ENCODE assay signal across 7 mouse cellular contexts in the genomic region with DNA sequence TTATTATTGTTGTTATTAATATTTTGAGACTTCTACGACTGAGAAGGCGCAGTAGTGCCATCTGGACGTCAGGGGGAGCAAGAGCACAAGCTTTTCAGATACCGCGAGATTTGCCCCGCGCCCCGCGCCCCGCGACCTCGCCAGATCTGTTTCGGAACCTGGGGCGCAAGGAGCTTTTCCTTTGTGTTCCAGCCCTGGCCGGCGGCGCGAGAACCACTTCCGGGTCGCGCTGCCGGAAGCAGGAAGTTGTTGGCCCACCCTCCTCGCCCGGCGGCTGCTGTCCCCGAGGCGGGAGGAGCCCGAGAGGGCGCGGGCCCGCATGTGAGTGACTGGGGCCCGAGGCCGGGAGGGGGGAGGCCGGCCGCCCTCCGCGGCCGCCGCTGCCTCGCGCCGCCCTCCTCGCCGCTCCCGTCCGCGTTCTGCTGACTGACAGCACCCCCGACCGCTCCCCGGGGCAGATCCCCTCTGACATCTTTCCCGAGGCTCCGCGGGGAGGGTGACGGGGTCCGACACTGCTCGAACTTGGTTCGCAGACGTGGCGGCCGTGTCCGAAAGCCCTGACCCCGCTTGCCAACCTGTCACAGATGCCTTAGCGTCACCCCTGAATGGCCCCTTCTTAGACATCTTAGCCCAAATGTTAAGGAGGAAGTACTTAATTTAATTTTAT. TPM values are rescaled to one million over a fixed set of nuclear protein-coding genes. Genes with fewer than 3 reads are reported as not detected.
DNase-seq lines count a peak whose midpoint lies in the region; ATAC-seq lines count a peak whose summit lies in the region.

TSS of gene BC004004 (plus strand) at position 107 of the 667 bp plus-strand sequence.

- H3K9ac ChIP-seq in embryonic facial prominence, embryonic 11.5 days (replicated peaks; ENCODE audit: low read length): peak within 1 kb of the TSS; percentile 91
- peak within 1 kb of the TSS; percentile 92 for H3K9ac ChIP-seq in limb, embryonic 11.5 days (ENCODE audit: low read length)
- peak within 1 kb of the TSS; percentile 90 for H3K9ac ChIP-seq in midbrain, embryonic 14.5 days (replicated peaks; ENCODE audit: low read length)

- peaks cover 7% of the 10 kb centered on the region; the same call in 1 of the 2 replicates for H3K4me1 ChIP-seq in embryonic facial prominence, embryonic 11.5 days (ENCODE audit: control insufficient read depth, insufficient read depth, low read length)
- H3K4me1 ChIP-seq in limb, embryonic 11.5 days (ENCODE audit: control insufficient read depth, insufficient read depth, low read length): peaks cover 8% of the 10 kb centered on the region
- peaks cover 19% of the 10 kb centered on the region for H3K4me1 ChIP-seq in midbrain, embryonic 14.5 days (ENCODE audit: control insufficient read depth, insufficient read depth, low read length)

- ATAC-seq in embryonic facial prominence, embryonic 11.5 days (replicated peaks; ENCODE audit: insufficient number of reproducible peaks, low FRiP score, low TSS enrichment, low read depth): peak; percentile 79
- ATAC-seq in limb, embryonic 11.5 days (ENCODE audit: insufficient number of reproducible peaks, low FRiP score, low TSS enrichment, low read depth): peak; percentile 81
- peak; percentile 93 for ATAC-seq in midbrain, embryonic 14.5 days (ENCODE audit: low FRiP score, low TSS enrichment)

- peak; percentile 98 for DNase-seq in adrenal gland, postnatal 14 days
- peak; percentile 97 for DNase-seq in embryonic facial prominence, embryonic 11.5 days (ENCODE audit: low spot score)
- peak; percentile 100 for DNase-seq in heart, adult 11 months
- peak; percentile 94 for DNase-seq in kidney, adult 18-20 months
- peak; percentile 97 for DNase-seq in limb, embryonic 11.5 days (ENCODE audit: low spot score)
- DNase-seq in midbrain, embryonic 14.5 days: peak; percentile 98
- peak; percentile 92 to 93 for DNase-seq in spleen, adult 18-20 months

- H3K4me3 ChIP-seq in embryonic facial prominence, embryonic 11.5 days (ENCODE audit: low read depth, low read length): peak within 1 kb of the TSS; percentile 88
- peak within 1 kb of the TSS; percentile 87 for H3K4me3 ChIP-seq in limb, embryonic 11.5 days (ENCODE audit: low read depth, low read length)
- peak within 1 kb of the TSS; percentile 94 for H3K4me3 ChIP-seq in midbrain, embryonic 14.5 days (replicated peaks; ENCODE audit: low read depth, low read length)

- H3K27me3 ChIP-seq in embryonic facial prominence, embryonic 11.5 days (ENCODE audit: control insufficient read depth, insufficient read depth, low read length): no peaks in the 10 kb centered on the region
- no peaks in the 10 kb centered on the region for H3K27me3 ChIP-seq in limb, embryonic 11.5 days (ENCODE audit: control insufficient read depth, insufficient read depth, low read length)
- H3K27me3 ChIP-seq in midbrain, embryonic 14.5 days (ENCODE audit: control insufficient read depth, insufficient read depth, low read length): no peaks in the 10 kb centered on the region

- WGBS in embryonic facial prominence, embryonic 11.5 days: under 1% methylated on average over 58 of the region's 63 CpGs
- 0% methylated on average over 56 of the region's 63 CpGs for WGBS in limb, embryonic 11.5 days
- under 1% methylated on average over 58 of the region's 63 CpGs for WGBS in midbrain, embryonic 14.5 days

- no peaks in the 10 kb centered on the region for H3K36me3 ChIP-seq in embryonic facial prominence, embryonic 11.5 days (replicated peaks; ENCODE audit: control insufficient read depth, insufficient read depth, low read depth, low read length)
- no peaks in the 10 kb centered on the region for H3K36me3 ChIP-seq in limb, embryonic 11.5 days (ENCODE audit: control insufficient read depth, insufficient read depth, low read length)
- no peaks in the 10 kb centered on the region for H3K36me3 ChIP-seq in midbrain, embryonic 14.5 days (ENCODE audit: control insufficient read depth, insufficient read depth, low read length)

- H3K4me2 ChIP-seq in embryonic facial prominence, embryonic 11.5 days (ENCODE audit: low read depth, low read length): peak within 1 kb of the TSS; percentile 56
- H3K4me2 ChIP-seq in limb, embryonic 11.5 days (ENCODE audit: low read depth, severe bottlenecking): peak within 1 kb of the TSS; percentile 74
- H3K4me2 ChIP-seq in midbrain, embryonic 14.5 days (ENCODE audit: low read length): peak within 1 kb of the TSS; percentile 65

- peak within 1 kb of the TSS; percentile 77 for H3K27ac ChIP-seq in embryonic facial prominence, embryonic 11.5 days (replicated peaks; ENCODE audit: low read depth, low read length)
- H3K27ac ChIP-seq in limb, embryonic 11.5 days (replicated peaks; ENCODE audit: low read depth, low read length): peak within 1 kb of the TSS; percentile 71
- H3K27ac ChIP-seq in midbrain, embryonic 14.5 days (replicated peaks; ENCODE audit: low read depth, low read length): peak within 1 kb of the TSS; percentile 92

- no peaks in the 10 kb centered on the region for H3K9me3 ChIP-seq in embryonic facial prominence, embryonic 11.5 days (replicated peaks; ENCODE audit: control insufficient read depth, low read length)
- no peaks in the 10 kb centered on the region for H3K9me3 ChIP-seq in limb, embryonic 11.5 days (ENCODE audit: control insufficient read depth, low read length)
- no peaks in the 10 kb centered on the region for H3K9me3 ChIP-seq in midbrain, embryonic 14.5 days (ENCODE audit: control insufficient read depth, low read length)

RNA-seq across cellular contexts. Expression of gene BC004004, which starts in this region (rescaled TPM):
- 135 and 139 TPM in 2 replicates for total RNA-seq in adrenal gland, postnatal 14 days (2021)
- polyA plus RNA-seq in embryonic facial prominence, embryonic 11.5 days (2014; fragmentation: Nextera tagmentation; extraction: Ambion mirVana): 55.1 and 55.4 TPM in 2 replicates
- polyA plus RNA-seq in limb, embryonic 11.5 days (2014; fragmentation: Nextera tagmentation; extraction: Ambion mirVana): 50.0 and 51.5 TPM in 2 replicates
- 117 and 122 TPM in 2 replicates for polyA plus RNA-seq in midbrain, embryonic 14.5 days (2014; fragmentation: Nextera tagmentation; extraction: Ambion mirVana)

Comparison
In these comparisons a context has a peak if more than half of its experiments do, and no peak if none do; other contexts are left out.
1. Peak in every context shown above with its lines: DNase-seq, ATAC-seq, H3K4me3 ChIP-seq and H3K27ac ChIP-seq.